Mouse (Mus musculus) stomach, embryonic 15.5 days (tissue): ENCODE measurements around the gene H6pd. TPM values are rescaled to one million over a fixed set of nuclear protein-coding genes. Genes with fewer than 3 reads are reported as not detected.

ENCODE experiments used
- ATAC-seq: fragments of 200-750 bp; cut with Nextera tagmentation; 2 replicates; pipeline ENCODE4 v1.8.0; 2017; ENCODE audit warnings: low read depth, moderate number of reproducible peaks, moderate TSS enrichment; ENCODE audit not compliant: insufficient read depth, low FRiP score
- H3K27ac ChIP-seq: fragments of 300-500 bp; sonication (generic); 2 replicates; pipeline ENCODE4 v1.5.1; 2015; ENCODE audit warnings: mild to moderate bottlenecking, inconsistent platforms
- H3K27me3 ChIP-seq: fragments of 300-500 bp; sonication (generic); replicated peaks from 2 replicates; pipeline ENCODE4 v1.6.1; 2015; ENCODE audit warnings: inconsistent platforms
- H3K36me3 ChIP-seq: fragments of 300-500 bp; sonication (generic); 2 replicates; pipeline ENCODE4 v1.6.1; 2015; ENCODE audit warnings: inconsistent platforms
- H3K4me1 ChIP-seq: fragments of 300-500 bp; sonication (generic); 2 replicates; pipeline ENCODE4 v1.6.1; 2015; ENCODE audit warnings: inconsistent platforms
- H3K4me2 ChIP-seq: fragments of 300-500 bp; sonication (generic); 2 replicates; pipeline ENCODE4 v1.6.1; 2015; ENCODE audit warnings: mild to moderate bottlenecking, inconsistent platforms
- H3K4me3 ChIP-seq: fragments of 300-500 bp; sonication (generic); replicated peaks from 2 replicates; pipeline ENCODE4 v1.5.1; 2015; ENCODE audit warnings: inconsistent platforms
- H3K9ac ChIP-seq: fragments of 300-500 bp; sonication (generic); 2 replicates; pipeline ENCODE4 v1.6.1; 2015; ENCODE audit warnings: inconsistent platforms
- H3K9me3 ChIP-seq: fragments of 300-500 bp; sonication (generic); 2 replicates; pipeline ENCODE4 v1.6.1; 2016; ENCODE audit warnings: inconsistent platforms
- WGBS: fragments of 180-500 bp; shearing (Covaris S2); methylation state at CpG from one replicate; pipeline ENCODE4 v1.1.7; 2015; 5-methylcytosine and 5-hydroxymethylcytosine counted together
- polyA plus RNA-seq: library from polyadenylated mRNA; unstranded; fragments of >200 nt; fragmentation: Nextera tagmentation; extraction: Ambion mirVana; gene quantifications from 2 replicates; pipeline ENCODE4 v1.2.1, GENCODE M21; 2015

The H6pd gene
- 14.4 and 15.3 TPM in 2 replicates for polyA plus RNA-seq

DNA sequence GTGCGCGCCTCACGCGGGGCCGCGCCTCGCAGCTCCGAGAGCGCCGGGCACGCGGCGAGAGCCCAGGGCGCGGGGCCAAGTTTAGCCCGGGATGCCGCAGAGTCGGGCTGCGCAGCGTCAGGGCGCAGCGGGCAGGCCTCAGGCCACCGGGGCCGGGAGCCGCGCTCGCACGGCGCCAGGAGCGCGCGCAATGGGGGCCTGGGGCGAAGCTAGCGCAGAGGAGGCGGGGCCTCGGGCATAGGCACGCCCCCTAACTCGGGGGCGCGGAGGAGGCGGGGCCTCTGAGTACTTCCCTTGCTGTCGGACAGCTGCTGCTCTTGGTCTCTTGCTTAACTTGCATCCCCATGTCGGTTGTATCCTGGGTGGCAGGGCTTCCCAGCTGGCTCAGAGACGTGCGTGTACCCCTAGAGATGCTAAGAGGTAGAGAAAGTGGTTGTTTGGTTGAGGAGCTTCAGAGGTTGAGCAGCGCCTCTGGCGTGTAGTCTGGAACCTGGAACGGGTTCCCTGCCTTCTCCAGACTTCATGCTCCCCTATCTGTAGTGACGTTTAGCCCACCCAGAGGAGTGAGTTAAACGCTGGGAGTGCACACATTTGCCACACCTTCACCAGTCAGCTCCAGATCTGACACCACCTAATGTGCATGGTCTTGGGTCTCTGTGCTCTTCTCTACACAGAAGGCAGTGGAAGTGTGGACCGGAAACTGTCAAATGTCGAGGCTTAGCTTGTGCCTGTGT is at the start of gene H6pd:
Gene H6pd (minus strand): TSS at position 171 of the 734 bp plus-strand sequence.
- Histone ChIP-seq H3K27me3 (no peaks in the 10 kb centered on the region), H3K27ac (peak within 1 kb of the TSS; percentile 96), H3K36me3 (no peaks in the 10 kb centered on the region), H3K4me2 (peak within 1 kb of the TSS; percentile 91), H3K4me1 (peaks cover 35% of the 10 kb centered on the region), H3K4me3 (peak within 1 kb of the TSS; percentile 82), H3K9ac (peak within 1 kb of the TSS; percentile 94), H3K9me3 (no peaks in the 10 kb centered on the region)
- ATAC-seq: peak; percentile 87
- 4% methylated on average over 47 of the region's 52 CpGs for WGBS

DNA sequence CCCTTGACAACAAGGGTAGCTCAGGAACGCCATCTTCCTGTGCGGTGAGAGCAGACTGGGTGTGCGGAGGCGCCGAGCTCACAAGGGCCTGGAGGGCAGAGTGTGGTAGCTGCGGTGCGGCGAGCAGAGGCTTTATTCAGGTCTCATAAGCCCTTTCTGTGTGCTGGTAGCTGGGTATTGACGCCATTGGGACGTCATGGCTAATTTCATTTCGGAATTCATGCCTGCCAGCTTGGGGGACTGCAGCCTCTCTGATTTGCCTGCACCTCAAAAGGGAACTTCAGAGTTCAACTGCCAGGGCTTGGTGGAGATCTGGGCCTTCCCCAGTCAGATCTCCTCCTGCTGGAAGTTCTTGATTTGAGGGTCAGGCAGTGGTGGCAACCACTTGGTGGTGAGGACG is 48.9 kb upstream of the H6pd start:
- H3K9me3 ChIP-seq: no peaks in the 10 kb centered on the region
- no peak overlapping the region for H3K4me2 ChIP-seq
- H3K27me3 ChIP-seq: no peaks in the 10 kb centered on the region
- no peaks in the 10 kb centered on the region for H3K36me3 ChIP-seq
- H3K4me3 ChIP-seq: no peak overlapping the region
- H3K9ac ChIP-seq: no peak overlapping the region
- peaks cover 22% of the 10 kb centered on the region for H3K4me1 ChIP-seq
- 94% methylated on average over 12 of the region's 12 CpGs for WGBS
- ATAC-seq: no peak
- no peak overlapping the region for H3K27ac ChIP-seq

DNA sequence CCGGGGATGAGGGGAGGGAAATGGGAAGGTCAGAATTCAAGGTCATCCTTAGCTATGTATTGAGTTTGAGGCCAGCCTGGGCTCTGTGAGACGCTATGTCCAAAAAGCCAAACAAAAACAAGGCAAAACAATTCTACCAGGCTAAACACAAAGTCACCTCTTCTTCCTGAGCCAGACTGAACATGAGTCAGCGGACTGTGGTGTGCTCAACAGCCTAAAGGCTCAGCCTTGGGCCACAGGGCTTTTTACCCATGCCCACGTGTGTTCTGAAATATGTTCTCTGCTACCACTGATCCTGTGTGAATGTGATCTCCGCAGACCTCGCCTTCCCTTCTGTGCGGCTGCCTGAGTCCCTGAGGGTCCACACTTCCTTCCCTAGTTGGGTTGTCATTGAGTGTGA is 47.3 kb upstream of the H6pd start:
- H3K9me3 ChIP-seq: no peaks in the 10 kb centered on the region
- no peak overlapping the region for H3K4me3 ChIP-seq
- WGBS: 69% methylated on average over 7 of the region's 7 CpGs
- H3K27me3 ChIP-seq: no peaks in the 10 kb centered on the region
- ATAC-seq: no peak
- peaks cover 14% of the 10 kb centered on the region for H3K4me1 ChIP-seq
- no peak overlapping the region for H3K4me2 ChIP-seq
- no peak overlapping the region for H3K9ac ChIP-seq
- no peak overlapping the region for H3K27ac ChIP-seq
- no peaks in the 10 kb centered on the region for H3K36me3 ChIP-seq

DNA sequence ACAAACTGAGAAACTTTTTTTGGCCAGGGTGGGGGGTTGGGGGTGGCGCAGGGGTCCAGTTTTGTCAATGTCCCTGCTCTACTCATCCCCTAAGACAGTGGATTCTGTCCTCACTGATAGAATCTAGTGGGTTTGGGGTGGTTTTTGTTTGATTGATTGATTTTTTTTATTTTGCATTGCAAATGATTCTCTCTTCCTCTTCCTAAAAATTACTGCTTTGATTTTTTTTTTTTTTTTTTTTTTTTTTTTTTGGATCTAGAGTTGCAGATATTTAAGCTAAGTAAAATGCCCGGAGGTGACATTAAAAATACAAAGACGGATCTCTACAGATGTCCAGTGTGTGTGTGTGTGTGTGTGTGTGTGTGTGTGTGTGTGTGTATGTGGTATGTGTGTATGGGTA is 43.6 kb upstream of the H6pd start:
- H3K36me3 ChIP-seq: no peaks in the 10 kb centered on the region
- H3K27ac ChIP-seq: no peak overlapping the region
- no peak overlapping the region for H3K4me2 ChIP-seq
- no peak overlapping the region for H3K9ac ChIP-seq
- 86% methylated on average over 3 of the region's 3 CpGs for WGBS
- H3K9me3 ChIP-seq: no peaks in the 10 kb centered on the region
- peaks cover 9% of the 10 kb centered on the region; the same call in 1 of the 2 replicates for H3K4me1 ChIP-seq
- H3K27me3 ChIP-seq: peaks cover 4% of the 10 kb centered on the region; the same call in 1 of the 2 replicates
- H3K4me3 ChIP-seq: no peak overlapping the region
- ATAC-seq: no peak

DNA sequence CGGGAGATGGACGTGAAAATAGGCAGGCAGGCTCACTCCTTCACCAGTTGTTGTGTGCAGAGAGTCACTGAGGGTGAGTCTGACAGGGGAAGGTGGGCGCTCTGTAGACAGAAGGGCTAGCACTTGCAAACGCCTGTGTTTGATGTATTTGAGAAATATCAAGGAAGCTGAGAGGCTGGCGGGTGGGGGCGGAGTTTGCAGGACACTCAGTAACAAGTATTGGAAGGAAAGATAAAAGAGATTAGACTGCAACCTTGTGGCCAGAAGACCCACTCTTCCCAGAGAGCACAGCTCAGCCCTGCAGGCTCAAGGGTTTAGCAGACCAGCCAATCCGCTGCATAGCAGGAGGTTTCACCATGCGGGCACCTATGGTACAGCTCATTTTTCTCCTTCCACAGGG is 42.7 kb upstream of the H6pd start:
- Histone ChIP-seq H3K36me3 (no peaks in the 10 kb centered on the region), H3K4me3 (no peak overlapping the region), H3K4me2 (no peak overlapping the region), H3K4me1 (peaks cover 10% of the 10 kb centered on the region; the same call in 1 of the 2 replicates), H3K9me3 (no peaks in the 10 kb centered on the region), H3K27ac (no peak overlapping the region), H3K27me3 (peaks cover 6% of the 10 kb centered on the region; the same call in 1 of the 2 replicates), H3K9ac (no peak overlapping the region)
- WGBS: 76% methylated on average over 8 of the region's 8 CpGs
- ATAC-seq: no peak

DNA sequence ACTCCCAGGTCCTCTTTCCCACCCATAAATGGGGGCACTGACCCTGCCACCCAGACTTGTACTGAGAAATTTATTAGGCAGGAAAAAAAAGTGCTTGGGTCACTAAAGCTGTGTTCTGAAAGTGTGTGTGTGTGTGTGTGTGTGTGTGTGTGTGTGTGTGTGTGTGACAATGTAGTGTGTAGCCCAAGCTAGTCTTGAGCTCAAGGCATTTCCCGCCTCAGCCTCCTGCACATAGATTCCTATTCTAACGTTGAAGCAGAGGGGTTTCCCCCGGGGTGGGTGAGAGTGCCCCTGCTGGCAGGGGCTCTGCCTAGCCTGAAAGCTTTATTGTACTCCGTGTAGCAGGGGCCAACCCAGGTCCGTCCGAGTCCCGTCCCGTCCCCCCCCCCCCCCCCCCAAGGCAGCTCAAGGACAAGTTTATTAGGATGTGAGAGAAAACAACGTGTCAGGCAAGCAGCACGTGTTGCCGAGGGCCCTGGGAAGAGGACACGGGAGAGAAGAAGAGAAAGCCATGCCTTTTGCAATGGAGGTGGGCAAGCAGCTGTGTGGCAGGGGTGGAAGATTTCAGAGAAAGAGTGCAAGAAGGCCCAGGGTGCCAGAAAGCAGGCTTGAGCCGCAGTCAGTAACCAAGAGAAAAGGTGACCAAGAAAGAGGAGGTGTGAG is 40.9 kb upstream of the H6pd start:
- Histone ChIP-seq H3K4me2 (peak overlapping the region; percentile 88), H3K27me3 (peaks cover 6% of the 10 kb centered on the region; the same call in 1 of the 2 replicates), H3K9ac (no peak overlapping the region), H3K4me1 (peaks cover 10% of the 10 kb centered on the region; the same call in 1 of the 2 replicates), H3K36me3 (no peaks in the 10 kb centered on the region), H3K27ac (no peak overlapping the region), H3K9me3 (no peaks in the 10 kb centered on the region), H3K4me3 (peak overlapping the region; percentile 48)
- 25% methylated on average over 13 of the region's 13 CpGs for WGBS
- no peak for ATAC-seq

DNA sequence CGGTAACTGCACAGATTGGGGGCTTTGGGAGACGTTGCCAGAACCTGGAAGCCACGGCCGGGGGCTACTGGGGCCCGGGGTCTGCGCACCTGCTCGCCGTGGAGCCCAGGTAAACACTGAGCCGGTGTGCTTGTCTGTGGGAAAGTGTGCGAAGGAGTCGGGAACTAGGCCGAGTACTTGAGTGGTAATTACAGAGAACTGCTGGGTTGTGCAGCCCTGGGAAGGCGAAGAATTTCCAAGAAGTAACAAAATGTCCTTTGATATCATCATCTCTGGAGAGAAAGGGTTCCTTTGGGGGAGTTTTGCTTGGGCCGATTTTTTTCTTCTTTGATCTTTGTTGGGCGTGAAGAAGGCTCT is 40.3 kb upstream of the H6pd start:
- Histone ChIP-seq H3K4me3 (peak overlapping the region; percentile 48), H3K36me3 (no peaks in the 10 kb centered on the region), H3K4me2 (peak overlapping the region; percentile 88), H3K9ac (peak overlapping the region; percentile 33; the same call in 1 of the 2 replicates), H3K4me1 (peaks cover 10% of the 10 kb centered on the region; the same call in 1 of the 2 replicates), H3K9me3 (no peaks in the 10 kb centered on the region), H3K27ac (no peak overlapping the region), H3K27me3 (peaks cover 6% of the 10 kb centered on the region; the same call in 1 of the 2 replicates)
- ATAC-seq: no peak
- 20% methylated on average over 15 of the region's 15 CpGs for WGBS

DNA sequence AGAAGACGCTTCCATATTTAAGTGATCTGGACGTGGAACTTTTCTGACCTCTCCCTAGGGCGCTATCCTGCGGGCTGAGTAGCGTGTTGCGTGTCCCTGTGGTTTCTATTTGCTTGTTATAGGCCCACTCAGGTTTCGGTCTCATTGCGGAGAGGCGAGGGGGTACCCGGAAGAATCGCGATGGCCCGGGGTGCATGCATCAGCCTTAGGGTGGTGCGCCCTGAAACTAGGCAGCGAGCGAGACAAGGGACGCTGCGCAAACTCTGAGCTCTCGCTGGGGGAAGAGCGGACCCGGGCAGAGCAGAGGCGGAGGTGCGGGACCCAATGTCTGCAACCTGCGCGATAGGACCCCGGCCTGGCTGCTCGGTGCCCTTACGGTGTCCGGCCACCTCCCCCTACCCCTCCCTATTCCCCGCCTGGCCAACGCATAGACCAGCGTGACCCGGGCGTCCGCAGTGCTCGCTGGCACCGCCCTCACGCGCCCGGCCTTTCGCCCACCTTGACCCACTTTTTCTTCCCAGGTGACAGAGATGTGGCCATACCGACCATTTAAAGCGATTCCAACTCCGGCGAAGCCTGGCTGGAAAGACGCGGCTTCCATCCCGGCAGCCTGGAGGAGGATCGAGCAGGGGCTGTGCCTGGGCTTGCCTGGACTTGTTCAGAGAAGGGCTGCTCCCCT is 39.8 kb upstream of the H6pd start:
- H3K27me3 ChIP-seq: peaks cover 6% of the 10 kb centered on the region; the same call in 1 of the 2 replicates

DNA sequence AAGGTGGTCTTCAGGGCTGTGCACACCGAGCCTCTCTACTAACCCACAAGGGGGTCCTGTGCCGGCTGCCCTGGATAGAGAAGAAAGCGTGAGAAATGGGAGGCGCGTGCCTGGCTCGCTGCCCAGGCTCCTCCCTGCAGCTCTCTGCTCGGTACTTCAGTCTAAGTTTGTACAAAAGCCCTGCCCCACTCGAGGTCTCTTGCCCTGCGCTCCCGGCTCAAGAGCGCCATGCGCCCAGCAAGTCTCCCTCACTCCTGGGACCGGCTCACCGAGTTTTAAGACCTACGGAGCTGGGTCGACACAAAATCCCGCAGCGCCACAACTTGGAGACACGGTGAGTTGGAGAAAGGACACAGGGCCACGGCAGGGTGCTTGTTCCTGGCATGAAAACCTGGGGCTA is 39.2 kb upstream of the H6pd start:
- Histone ChIP-seq H3K4me2 (peak overlapping the region; percentile 88), H3K9me3 (no peaks in the 10 kb centered on the region), H3K27me3 (peaks cover 6% of the 10 kb centered on the region; the same call in 1 of the 2 replicates), H3K9ac (peak overlapping the region; percentile 33; the same call in 1 of the 2 replicates), H3K4me1 (peaks cover 10% of the 10 kb centered on the region; the same call in 1 of the 2 replicates), H3K4me3 (peak overlapping the region; percentile 48), H3K36me3 (no peaks in the 10 kb centered on the region), H3K27ac (no peak overlapping the region)
- peak; percentile 56 for ATAC-seq
- WGBS: under 1% methylated on average over 20 of the region's 20 CpGs

More for the DNA sequence above, 39.8 kb upstream of the H6pd start:
- no peaks in the 10 kb centered on the region for H3K9me3 ChIP-seq
- peaks cover 10% of the 10 kb centered on the region; the same call in 1 of the 2 replicates for H3K4me1 ChIP-seq
- H3K4me3 ChIP-seq: peak overlapping the region; percentile 48
- H3K9ac ChIP-seq: peak overlapping the region; percentile 33
- H3K27ac ChIP-seq: no peak overlapping the region
- H3K36me3 ChIP-seq: no peaks in the 10 kb centered on the region
- peak; percentile 64 for ATAC-seq
- H3K4me2 ChIP-seq: peak overlapping the region; percentile 88
- under 1% methylated on average over 49 of the region's 49 CpGs for WGBS

DNA sequence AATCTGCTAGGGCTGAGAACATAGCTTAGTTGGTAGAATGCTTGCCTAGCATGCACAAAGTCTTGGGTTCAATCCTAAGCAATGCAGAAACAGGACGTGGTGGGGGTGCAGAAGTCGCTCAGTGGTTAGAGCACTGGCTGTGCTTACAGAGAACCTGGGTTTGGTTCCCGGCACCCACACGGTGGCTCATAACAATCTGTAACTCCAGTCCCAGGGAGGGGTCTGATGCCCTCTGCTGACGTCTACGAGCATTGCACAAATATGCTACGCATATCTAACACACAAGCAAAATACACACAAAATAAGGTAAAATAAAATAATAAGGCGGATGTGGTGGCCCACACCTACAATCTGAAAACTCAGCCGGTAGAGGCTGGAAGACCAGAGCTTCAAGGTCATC is 34.8 kb upstream of the H6pd start:
- Histone ChIP-seq H3K9ac (no peak overlapping the region), H3K4me1 (peaks cover 7% of the 10 kb centered on the region; the same call in 1 of the 2 replicates), H3K4me3 (no peak overlapping the region), H3K36me3 (no peaks in the 10 kb centered on the region), H3K27me3 (peaks cover 4% of the 10 kb centered on the region; the same call in 1 of the 2 replicates), H3K27ac (no peak overlapping the region), H3K4me2 (no peak overlapping the region), H3K9me3 (no peaks in the 10 kb centered on the region)
- ATAC-seq: no peak
- WGBS: 93% methylated on average over 9 of the region's 9 CpGs

DNA sequence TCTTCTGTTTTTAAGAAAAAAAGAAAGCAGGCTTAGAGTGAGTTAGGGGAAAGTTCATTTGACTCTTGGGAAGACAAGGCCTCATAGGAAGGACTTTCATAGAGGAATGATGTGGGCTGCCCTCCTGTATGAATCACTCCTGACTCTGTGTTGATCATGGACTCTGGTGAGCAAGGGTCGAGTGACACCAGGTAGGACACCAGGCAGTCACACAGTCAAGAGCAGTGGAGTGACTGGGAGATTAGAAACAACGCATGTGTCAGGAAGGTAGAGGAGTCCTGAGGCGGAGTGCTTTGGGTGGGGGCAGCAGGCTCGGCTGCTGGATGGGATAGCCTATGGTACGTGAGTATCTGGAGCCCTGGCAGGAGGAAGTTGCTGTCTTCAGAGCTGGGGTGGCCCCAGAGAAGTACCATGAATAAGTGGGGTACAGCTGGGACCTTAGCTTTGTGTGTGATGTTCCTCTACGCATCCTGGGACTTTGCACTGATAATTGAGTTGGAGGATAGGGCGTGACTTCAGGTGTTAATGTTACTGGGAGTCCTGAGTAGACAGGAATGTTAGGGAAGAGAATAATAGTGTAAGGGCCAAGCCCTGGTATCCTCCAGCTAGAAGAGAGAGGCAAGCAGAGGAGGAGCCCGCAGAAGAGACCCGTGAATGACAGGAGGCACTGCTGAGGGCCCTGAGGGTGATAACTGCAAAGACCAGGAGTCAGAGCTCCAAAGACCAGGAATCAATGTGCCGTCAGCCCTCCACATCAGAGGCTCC is 32.7 kb upstream of the H6pd start:
- ATAC-seq: no peak
- Histone ChIP-seq H3K4me2 (no peak overlapping the region), H3K36me3 (no peaks in the 10 kb centered on the region), H3K4me1 (no peaks in the 10 kb centered on the region), H3K9me3 (no peaks in the 10 kb centered on the region), H3K27me3 (no peaks in the 10 kb centered on the region), H3K27ac (no peak overlapping the region), H3K9ac (no peak overlapping the region), H3K4me3 (no peak overlapping the region)
- 73% methylated on average over 10 of the region's 10 CpGs for WGBS
